In genomic region chr14:48978971-48979388, GRCm38 (mm10) we compare ENCODE assay signal across 22 mouse cellular contexts.
DNase-seq lines count a peak whose midpoint lies in the region; TF ChIP-seq lines count a peak whose summit lies in the region.
"Had no signal": no experiment of that assay in that cellular context is flagged by ENCODE, and none has a peak within 500 bp of the region (broad histone marks: within the 10 kb centered on the region; RNA-seq: fewer than 3 reads in every experiment).

No protein-coding gene starts in this region.

- H3K27ac ChIP-seq in layer of hippocampus, adult 2 months: peak overlapping the region; percentile 64; the same call in 1 of the 2 replicates
- H3K27ac ChIP-seq: forebrain, embryonic 10.5 days; hindbrain, embryonic 12.5 days; neural tube, embryonic 15.5 days had no signal

- DNase-seq in frontal cortex, postnatal 36 days (ENCODE audit: low spot score in 2 of 2): peak; percentile 46 to 51
- no peak for DNase-seq in frontal cortex, postnatal 25 days (ENCODE audit: low spot score in 2 of 2)
- DNase-seq in right cerebral cortex, adult 18-20 months: peak; percentile 61
- no peak for DNase-seq in right cerebral cortex, postnatal 4 days
- DNase-seq in layer of hippocampus, adult 2 months (ENCODE audit: low spot score in 2 of 2): peak; percentile 36 to 38
- DNase-seq in left cerebral cortex, postnatal 25 days (ENCODE audit: low spot score in 2 of 2): peak; percentile 33 to 80
- DNase-seq in thymus, postnatal 14 days: no peak
- DNase-seq in adipocyte (ENCODE audit: low spot score): no peak
- DNase-seq: adrenal gland, adult 8-10 months; cerebellum, adult 2 months; cerebellum, postnatal 36 days; gastrocnemius, postnatal 10 days; heart, postnatal 14 days; kidney, adult 18-20 months; kidney, postnatal 10 days; lung, adult 2 months; lung, postnatal 36 days; thymus, postnatal 25 days had no signal

- H3K4me3 ChIP-seq in layer of hippocampus, adult 2 months: no peak overlapping the region
- H3K4me3 ChIP-seq: forebrain, embryonic 10.5 days; heart, embryonic 12.5 days; hindbrain, embryonic 12.5 days; neural tube, embryonic 15.5 days had no signal

- intact Hi-C loops in left cerebral cortex, postnatal 25 days (cut with DNase I): loop anchor here (2.0 kb wide), 1 partner anchor 558 kb away; no protein-coding TSS in a partner anchor

- no peak for TF ChIP-seq CTCF in layer of hippocampus, adult 2 months (conservative IDR thresholded peaks at IDR 0.05)

Comparison
In these comparisons a context has a peak if more than half of its experiments do, and no peak if none do; other contexts are left out.
1. DNase-seq: peak in frontal cortex, postnatal 36 days (2 of 2), right cerebral cortex, adult 18-20 months (single experiment), layer of hippocampus, adult 2 months (2 of 2) and left cerebral cortex, postnatal 25 days (2 of 2); none in frontal cortex, postnatal 25 days (0 of 2), right cerebral cortex, postnatal 4 days (single experiment), thymus, postnatal 14 days (single experiment) and adipocyte (single experiment).